Mouse (Mus musculus) C2C12 (cell line): ENCODE results near the gene Tbcel.

Experiments
- CEBPB ChIP-seq: IDR thresholded peaks from one replicate; pipeline ENCODE4 v1.6.1; 2011; ENCODE audit warnings: low read depth, mild to moderate bottlenecking, control low read depth, moderate library complexity
- CTCF ChIP-seq: IDR thresholded peaks from one replicate; pipeline ENCODE4 v1.5.1; 2011; ENCODE audit not compliant: control insufficient read depth, insufficient read depth, insufficient read length
- MAX ChIP-seq: IDR thresholded peaks from one replicate; pipeline ENCODE4 v1.6.1; 2011; ENCODE audit warnings: mild to moderate bottlenecking, control low read depth
- MYOD1 ChIP-seq: IDR thresholded peaks from one replicate; pipeline ENCODE4 v1.6.1; 2011; ENCODE audit warnings: low read depth; ENCODE audit not compliant: control insufficient read depth, insufficient read length
- MYOG ChIP-seq: IDR thresholded peaks from one replicate; pipeline ENCODE4 v1.6.1; 2011; ENCODE audit not compliant: control insufficient read depth, insufficient read length; ENCODE audit errors: extremely low read depth
- USF1 ChIP-seq: IDR thresholded peaks from one replicate; pipeline ENCODE4 v1.6.1; 2011; ENCODE audit warnings: low read depth, mild to moderate bottlenecking, control low read depth, moderate library complexity

DNA sequence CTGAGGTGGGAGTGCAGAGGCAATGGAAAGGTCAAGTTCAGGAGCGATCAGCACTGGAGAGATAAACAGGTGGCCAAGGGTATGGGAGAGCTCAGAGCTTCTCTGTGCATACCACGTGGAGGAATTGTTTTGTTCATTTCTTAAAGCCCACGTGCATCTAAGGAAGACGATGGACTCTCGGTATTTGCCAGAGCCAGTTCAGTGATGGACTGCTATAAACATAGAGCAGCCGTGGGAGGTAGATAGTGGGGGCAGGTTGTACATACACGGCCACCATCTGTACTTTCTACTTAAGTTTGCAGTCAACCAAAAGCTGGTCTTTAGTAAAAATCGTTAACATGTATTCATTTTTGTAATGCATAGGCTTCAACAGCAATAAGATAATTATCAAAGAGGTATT is 65.5 kb downstream of the Tbcel start:
- no peak for TF ChIP-seq MAX
- no peak for TF ChIP-seq CTCF
- no peak for TF ChIP-seq USF1
- TF ChIP-seq MYOG = no peak
- TF ChIP-seq CEBPB = no peak
- no peak for TF ChIP-seq MYOD1
